Mouse (Mus musculus) MEL (cell line): ENCODE measurements at regions not wholly inside any gene's neighbourhood (a gene's known extent, or its start where the extent isn't known, plus 50 kb on each side); places are given as distances from the start of the nearest gene placed in this dataset.

Experiments
- CHD2 ChIP-seq: IDR thresholded peaks from 2 replicates; pipeline ENCODE4 v1.6.1; 2011; ENCODE audit warnings: low read length, improper control_type of control experiment
- CTCF ChIP-seq, 3 experiments: IDR thresholded peaks in 2 of 3; conservative IDR thresholded peaks in 1 of 3; 2 replicates each; pipeline ENCODE4 v1.5.1; 2011 to 2012; ENCODE audit warnings: low read length in 3 of 3, low read depth in 2 of 3, mild to moderate bottlenecking in 2 of 3, improper control_type of control experiment in 1 of 3, inconsistent platforms in 1 of 3, mixed read lengths in 1 of 3, moderate library complexity in 1 of 3; ENCODE audit not compliant: control insufficient read depth in 1 of 3, insufficient read depth in 1 of 3, poor library complexity in 1 of 3, severe bottlenecking in 1 of 3
- E2F4 ChIP-seq: IDR thresholded peaks from 2 replicates; pipeline ENCODE4 v1.6.1; 2011; ENCODE audit warnings: low read depth, low read length, improper control_type of control experiment, borderline replicate concordance
- ELF1 ChIP-seq: IDR thresholded peaks from 2 replicates; pipeline ENCODE4 v1.6.1; 2014; ENCODE audit warnings: low read depth, mild to moderate bottlenecking, inconsistent platforms, low read length, improper control_type of control experiment, moderate library complexity
- EP300 ChIP-seq, 2 experiments: IDR thresholded peaks; 2 replicates each; pipeline ENCODE4 v1.6.1; 2011; ENCODE audit warnings: improper control_type of control experiment in 2 of 2, low read length in 2 of 2, low read depth in 1 of 2, mild to moderate bottlenecking in 1 of 2
- JUND ChIP-seq: IDR thresholded peaks from 2 replicates; pipeline ENCODE4 v1.6.1; 2011; ENCODE audit warnings: low read depth, mild to moderate bottlenecking, improper control_type of control experiment, low read length
- MAX ChIP-seq: IDR thresholded peaks from 2 replicates; pipeline ENCODE4 v1.6.1; 2011; ENCODE audit warnings: low read length, improper control_type of control experiment
- MEF2A ChIP-seq: IDR thresholded peaks from 2 replicates; pipeline ENCODE4 v1.6.1; 2014; ENCODE audit warnings: low read depth, mild to moderate bottlenecking, inconsistent platforms, low read length, improper control_type of control experiment; ENCODE audit not compliant: poor library complexity, insufficient replicate concordance, severe bottlenecking; ENCODE audit errors: extremely low read depth
- NELFE ChIP-seq: IDR thresholded peaks from 2 replicates; pipeline ENCODE4 v1.6.1; 2011; ENCODE audit warnings: low read depth, low read length, improper control_type of control experiment
- POLR2A ChIP-seq, 2 experiments: IDR thresholded peaks; 2 replicates each; pipeline ENCODE4 v1.6.1; 2011 to 2012; ENCODE audit warnings: low read length in 2 of 2, mild to moderate bottlenecking in 2 of 2, control low read depth in 1 of 2, improper control_type of control experiment in 1 of 2, low read depth in 1 of 2, moderate library complexity in 1 of 2; ENCODE audit not compliant: control insufficient read depth in 1 of 2, insufficient read depth in 1 of 2, poor library complexity in 1 of 2
- RCOR1 ChIP-seq: IDR thresholded peaks from 2 replicates; pipeline ENCODE4 v1.6.1; 2012; ENCODE audit warnings: low read depth, mild to moderate bottlenecking, inconsistent platforms, low read length, improper control_type of control experiment
- SMC3 ChIP-seq: IDR thresholded peaks from 2 replicates; pipeline ENCODE4 v1.6.1; 2011; ENCODE audit warnings: low read depth, low read length, improper control_type of control experiment
- TBP ChIP-seq: IDR thresholded peaks from 2 replicates; pipeline ENCODE4 v1.8.0; 2011; ENCODE audit warnings: low read depth, low read length, improper control_type of control experiment
- UBTF ChIP-seq: IDR thresholded peaks from 2 replicates; pipeline ENCODE4 v1.6.1; 2012; ENCODE audit warnings: low read depth, mild to moderate bottlenecking, inconsistent platforms, low read length, improper control_type of control experiment, moderate library complexity, borderline replicate concordance; ENCODE audit not compliant: insufficient read depth

GRCm38 (mm10) chr2:48597793-48598583 lies 215.9 kb upstream of the Acvr2a start:
- no peak for TF ChIP-seq JUND
- no peak for TF ChIP-seq POLR2A (IDR thresholded peaks at IDR 0.05; ENCODE audit: control insufficient read depth in 1 of 2, insufficient read depth in 1 of 2, low read depth in 1 of 2, low read length in 2 of 2, poor library complexity in 1 of 2)
- TF ChIP-seq EP300 (IDR thresholded peaks at IDR 0.05; ENCODE audit: low read depth in 1 of 2, low read length in 2 of 2), result no peak
- no peak for TF ChIP-seq RCOR1
- TF ChIP-seq CTCF (IDR thresholded peaks at IDR 0.05 in 2 of 3, conservative IDR thresholded peaks at IDR 0.05 in 1 of 3; ENCODE audit: control insufficient read depth in 1 of 3, insufficient read depth in 1 of 3, low read depth in 2 of 3, low read length in 3 of 3, poor library complexity in 1 of 3, severe bottlenecking in 1 of 3), result no peak
- TF ChIP-seq TBP, result no peak
- no peak for TF ChIP-seq CHD2
- TF ChIP-seq UBTF, result no peak
- no peak for TF ChIP-seq NELFE
- TF ChIP-seq SMC3, result no peak
- no peak for TF ChIP-seq MAX
- TF ChIP-seq MEF2A, result no peak
- no peak for TF ChIP-seq ELF1
- no peak for TF ChIP-seq E2F4
